Mouse (Mus musculus) kidney, postnatal 4 days (tissue): ENCODE measurements around the gene Tnnc1.

ENCODE experiments used
- DNase-seq, 2 experiments: peaks; one replicate each; pipeline ENCODE4 v3.0.0; 2021; ENCODE audit warnings: mixed read lengths in 2 of 2

Gene Tnnc1

GRCm38 (mm10) chr14:31208084-31208483, at the start of gene Tnnc1:
TSS of gene Tnnc1 (plus strand) at chr14:31208312.
- DNase-seq, result no peak

DNA sequence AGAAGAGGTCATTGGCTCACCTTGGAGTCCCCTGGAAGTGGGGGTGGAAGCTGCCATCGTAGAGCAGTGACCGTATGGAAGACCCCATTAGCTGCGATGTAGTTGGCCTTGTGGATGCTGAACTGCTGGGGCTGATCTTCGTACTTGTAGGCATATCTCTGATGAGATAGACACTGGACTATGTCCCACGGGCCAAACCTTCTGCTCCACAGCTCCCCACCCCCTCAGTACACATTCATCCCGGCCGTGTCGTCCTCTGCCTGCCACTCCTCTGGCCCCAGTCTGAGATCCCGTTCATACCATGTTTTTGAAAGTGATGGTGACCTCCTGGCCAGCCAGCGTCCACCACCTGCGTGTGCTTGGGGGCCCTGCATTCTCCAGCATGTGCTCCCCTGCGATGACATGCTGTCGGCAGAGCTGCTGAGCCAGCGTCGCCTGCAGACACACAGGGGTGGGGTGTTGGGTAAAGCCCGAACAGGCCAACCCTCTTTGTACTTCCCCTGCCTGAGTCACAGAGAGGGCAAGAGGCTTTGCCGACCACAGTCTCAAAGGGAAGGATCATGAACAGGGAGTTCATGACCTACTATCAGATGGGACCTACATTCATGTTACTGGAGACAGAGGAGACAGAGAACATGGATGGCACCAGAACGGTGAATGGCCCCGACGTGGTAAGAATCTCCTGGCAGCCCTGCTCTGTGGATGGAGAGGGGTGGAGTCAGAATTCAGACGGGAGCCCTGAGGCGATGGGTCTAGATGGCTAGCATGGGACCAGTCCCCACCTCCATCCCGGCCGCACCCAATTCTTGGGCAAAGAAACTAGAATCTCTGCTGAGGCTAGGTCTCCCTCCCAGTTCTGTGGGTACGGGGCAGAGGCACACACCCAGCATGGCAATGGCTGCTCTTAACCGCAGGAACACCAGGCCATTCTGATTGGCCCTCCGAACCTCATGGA, 47.6 kb upstream of the Tnnc1 start:
- no peak for DNase-seq

DNA sequence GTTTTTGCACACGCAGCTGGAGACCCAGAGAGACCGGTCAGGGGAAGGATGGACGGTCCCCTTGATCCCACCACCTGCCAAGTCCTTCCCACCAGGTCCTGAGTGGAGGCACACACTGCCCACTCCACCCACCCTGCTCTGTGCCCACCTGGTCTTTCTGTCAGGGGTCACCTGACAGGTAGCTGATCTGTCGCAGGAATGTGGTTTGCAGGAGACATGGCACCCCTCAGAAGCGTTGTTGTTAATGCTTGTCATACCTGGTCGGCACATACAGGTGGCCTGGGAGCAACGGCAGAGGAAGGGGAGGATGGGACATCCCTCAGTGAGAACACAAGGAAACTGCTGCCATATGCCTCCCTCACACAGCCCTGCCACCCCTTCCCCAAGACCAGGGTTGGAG, 46.9 kb upstream of the Tnnc1 start:
- DNase-seq, result no peak

DNA sequence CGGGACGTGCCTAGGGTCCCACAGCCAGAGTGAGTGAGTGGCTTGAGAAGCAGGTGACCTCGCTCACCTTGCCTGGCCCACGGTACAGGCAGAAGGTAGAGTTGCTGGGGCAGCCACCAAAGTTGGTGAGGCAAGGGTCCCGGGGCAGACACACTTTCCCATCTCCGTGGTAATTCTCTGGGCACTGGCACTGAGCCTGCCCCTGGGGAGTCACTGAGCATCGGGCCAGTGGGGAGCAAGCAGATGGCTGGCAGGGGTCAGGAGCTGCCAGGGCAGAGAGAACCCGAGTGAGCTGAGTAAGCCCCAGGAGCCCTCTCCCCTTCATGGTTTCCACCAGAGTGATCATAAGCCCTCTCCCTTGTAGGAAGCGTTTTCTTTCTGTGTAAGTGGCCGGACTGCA, 46.5 kb upstream of the Tnnc1 start:
- DNase-seq, result no peak

DNA sequence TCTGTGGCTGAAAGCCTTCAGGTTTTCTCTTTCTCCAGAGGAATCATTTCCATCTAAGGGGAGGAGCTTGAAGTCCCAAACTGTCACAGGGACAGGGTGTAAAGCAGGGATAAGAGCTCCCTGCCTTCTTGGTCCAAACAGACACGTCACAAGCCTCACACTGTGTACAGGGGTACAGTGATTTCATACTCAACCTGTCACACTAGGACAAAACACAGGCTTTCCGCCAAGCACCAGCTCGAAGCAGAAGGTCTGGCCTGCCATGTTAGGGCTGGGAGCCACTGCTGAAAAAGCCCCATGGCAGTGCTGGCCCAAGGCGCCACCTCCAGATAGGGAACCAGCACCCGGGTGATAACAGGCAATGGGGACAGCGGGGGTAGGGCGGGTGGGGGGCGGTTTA, 44.0 kb upstream of the Tnnc1 start:
- no peak for DNase-seq

- no peak for DNase-seq
Measured at GRCm38 (mm10) chr14:31165010-31165409, 43.1 kb upstream of the Tnnc1 start.

GRCm38 (mm10) chr14:31165458-31165857, 42.7 kb upstream of the Tnnc1 start:
- peak; percentile 34 to 60 for DNase-seq

DNA sequence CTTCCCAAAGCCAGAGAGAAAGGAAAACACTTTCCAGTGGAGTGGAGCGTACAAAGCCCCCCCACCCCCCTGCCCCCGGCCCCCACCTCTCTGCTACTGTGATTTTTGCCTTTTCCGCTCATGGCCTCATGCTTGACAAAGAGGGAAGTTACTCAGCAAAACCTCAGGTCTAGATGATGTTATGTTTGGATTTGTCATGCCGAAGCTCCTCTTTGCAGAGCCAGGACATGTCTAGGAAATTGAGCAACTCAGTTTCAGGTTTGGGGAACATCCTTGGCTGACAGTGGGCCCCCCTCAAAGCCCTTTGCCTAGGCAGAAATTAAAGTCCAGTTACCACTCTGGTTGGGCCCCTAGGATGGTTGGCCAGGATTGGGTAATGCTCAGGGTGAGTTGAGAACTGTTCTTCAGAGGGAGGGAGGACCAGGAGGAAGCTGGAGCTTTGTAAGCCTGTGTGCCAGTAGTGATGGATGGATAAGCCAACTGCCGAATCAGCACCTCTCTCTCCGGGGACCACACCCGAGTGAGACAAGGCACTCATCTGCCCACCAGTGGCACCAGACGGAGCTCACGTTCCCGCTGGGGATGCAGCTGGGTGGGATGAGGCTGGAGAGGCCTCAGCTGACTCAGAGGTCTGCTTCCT, 42.0 kb upstream of the Tnnc1 start:
- peak; percentile 40 to 50 for DNase-seq

- no peak for DNase-seq
Measured at GRCm38 (mm10) chr14:31166827-31167226, 41.3 kb upstream of the Tnnc1 start.

- DNase-seq, result peak; percentile 57 to 67
Measured at GRCm38 (mm10) chr14:31168425-31168824, 39.7 kb upstream of the Tnnc1 start, which contains the start of gene Stab1. TSS of gene Stab1 (minus strand) at chr14:31168641.

DNA sequence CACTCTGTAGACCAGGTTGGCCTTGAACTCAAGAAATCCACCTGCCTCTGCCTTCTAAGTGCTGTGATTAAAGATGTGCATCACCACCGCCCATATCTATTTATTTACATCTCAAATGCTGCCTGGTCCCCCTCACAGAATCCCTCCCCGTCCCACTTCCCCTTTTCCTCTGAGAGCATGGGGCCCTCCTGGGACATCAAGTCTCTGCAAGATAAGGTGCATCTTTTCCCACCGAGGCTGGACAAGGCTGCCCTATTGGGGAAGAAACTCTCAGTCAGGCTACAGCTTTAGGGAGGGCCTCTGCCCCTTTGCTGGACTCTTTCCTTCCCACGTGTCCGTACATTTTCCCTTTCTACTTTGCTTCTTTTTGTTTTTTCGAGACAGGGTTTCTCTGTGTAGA, 38.6 kb upstream of the Tnnc1 start:
- no peak for DNase-seq

GRCm38 (mm10) chr14:31170963-31171362, 37.1 kb upstream of the Tnnc1 start:
- DNase-seq, result no peak

DNA sequence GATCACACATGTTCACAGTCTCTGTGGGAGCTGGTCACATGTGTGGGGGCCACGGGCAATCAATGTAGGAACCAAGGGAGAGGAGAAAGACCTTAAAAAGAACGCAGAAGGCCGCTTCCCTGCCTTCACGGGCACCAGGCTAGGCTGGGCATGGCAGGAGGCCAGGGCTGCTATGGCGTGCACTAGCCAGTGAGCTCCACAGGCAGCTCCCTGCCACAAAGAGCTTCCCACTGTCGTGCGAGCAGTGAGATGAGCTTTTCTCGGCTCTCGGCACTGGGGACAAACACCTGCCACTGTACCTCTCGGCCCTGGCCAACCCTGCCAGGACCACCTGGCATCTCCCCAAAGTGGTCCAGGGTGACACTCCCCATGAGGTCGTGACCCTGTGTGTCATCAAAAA, 36.7 kb upstream of the Tnnc1 start:
- no peak for DNase-seq

- no peak for DNase-seq
Measured at GRCm38 (mm10) chr14:31171821-31172220, 36.3 kb upstream of the Tnnc1 start.

- peak; percentile 46 to 64 for DNase-seq
Measured at GRCm38 (mm10) chr14:31172781-31173455, 35.2 kb upstream of the Tnnc1 start.

GRCm38 (mm10) chr14:31173537-31173936, 34.6 kb upstream of the Tnnc1 start:
- DNase-seq, result no peak

DNA sequence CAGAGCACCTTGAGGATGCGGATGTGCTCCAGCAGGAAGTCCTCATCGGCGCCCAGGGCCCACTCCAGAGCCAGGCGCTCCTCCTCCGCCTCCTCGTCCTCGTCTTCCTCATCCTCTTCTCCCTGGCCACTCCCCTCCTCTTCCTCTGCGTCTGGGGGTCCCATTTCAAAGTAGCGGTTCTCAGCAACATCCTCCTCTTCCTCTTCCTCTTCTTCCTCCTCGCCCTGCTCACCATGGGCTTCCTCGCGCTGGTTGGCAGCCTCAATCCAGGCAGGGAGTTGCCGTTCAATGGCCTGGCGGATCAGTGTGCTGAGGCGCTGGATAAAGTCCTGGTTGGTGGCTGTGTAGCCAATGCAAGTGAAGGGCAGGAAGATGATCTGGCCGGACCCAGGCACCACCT, 30.8 kb upstream of the Tnnc1 start:
- no peak for DNase-seq

GRCm38 (mm10) chr14:31177715-31178114, 30.4 kb upstream of the Tnnc1 start:
- DNase-seq, result no peak

DNA sequence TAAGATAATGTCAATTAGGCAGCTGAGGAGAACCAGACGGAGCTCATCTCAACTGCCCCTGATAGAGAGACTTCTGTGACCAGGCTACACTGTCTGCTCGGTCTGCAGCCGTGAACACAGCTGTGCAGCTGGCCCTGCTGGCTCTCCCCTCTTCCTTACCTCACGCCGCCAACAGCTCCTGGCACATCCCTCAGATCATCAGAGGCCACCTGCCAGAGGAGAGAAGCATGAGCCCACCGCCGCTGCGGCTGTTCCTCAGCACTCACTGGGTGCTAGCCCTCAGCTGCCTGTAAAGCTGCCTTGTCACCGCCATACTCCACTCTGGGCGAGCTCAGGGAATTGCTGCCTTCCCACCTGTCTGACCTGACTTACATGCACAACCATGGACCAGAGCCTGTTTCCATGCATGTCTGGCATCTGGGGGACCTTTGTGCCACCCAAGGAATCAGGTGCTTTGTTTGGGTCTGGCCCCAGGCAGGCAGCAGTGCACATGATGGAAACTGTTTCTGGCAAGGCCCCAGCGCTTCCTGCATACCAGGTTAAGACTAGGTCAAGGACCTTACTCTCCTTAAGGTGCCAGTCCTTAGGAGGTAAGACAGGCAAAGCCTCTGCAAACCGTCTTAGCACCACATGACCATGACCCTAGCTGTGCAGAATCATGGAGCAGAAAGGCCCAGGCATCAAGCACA, 28.3 kb upstream of the Tnnc1 start:
- DNase-seq, result no peak

DNA sequence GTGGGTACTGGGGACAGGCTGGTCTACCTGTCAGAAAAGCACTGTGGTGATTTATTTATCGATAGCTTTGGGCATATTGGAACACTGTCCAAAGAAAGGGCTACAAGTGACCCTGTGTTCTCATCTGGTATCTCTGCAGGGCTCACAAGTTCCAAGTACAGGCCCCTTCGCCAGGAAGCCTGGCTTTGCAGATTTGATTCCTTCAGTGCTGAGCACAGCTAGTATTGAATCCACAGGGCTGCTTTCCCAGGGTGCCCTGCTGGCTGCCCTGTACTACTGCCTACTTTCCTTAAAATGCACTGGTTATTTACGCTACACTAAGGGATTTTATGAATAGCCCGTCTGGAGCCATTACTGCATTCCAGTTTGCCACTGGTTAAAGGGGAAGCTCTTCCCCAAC, 26.6 kb upstream of the Tnnc1 start:
- DNase-seq, result no peak

DNA sequence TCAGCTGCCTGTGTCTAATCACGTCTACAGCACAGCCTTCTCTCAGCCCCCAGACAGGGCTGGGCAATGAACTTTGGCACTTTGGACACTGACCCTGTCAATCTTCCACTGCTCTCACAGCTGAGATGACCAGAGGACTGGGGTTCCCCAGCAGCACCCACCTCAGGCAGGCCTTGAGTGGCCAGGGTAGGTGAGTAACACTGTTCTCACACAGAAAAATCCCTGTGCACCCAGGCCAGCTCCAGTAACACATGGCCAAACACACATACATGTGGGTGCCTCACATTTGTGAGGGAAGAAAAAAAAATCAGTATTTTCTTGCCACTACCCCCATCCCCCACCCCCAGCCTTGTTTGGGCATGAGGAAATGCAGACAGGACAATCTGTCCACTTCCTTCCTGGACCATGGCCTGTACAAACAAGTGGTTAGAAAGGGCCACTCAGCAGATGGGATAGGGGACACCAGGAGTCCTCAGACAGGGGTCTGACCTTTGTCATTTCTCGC, 25.3 kb upstream of the Tnnc1 start:
- peak; percentile 35 to 59 for DNase-seq

GRCm38 (mm10) chr14:31183541-31183940, 24.6 kb upstream of the Tnnc1 start:
- no peak for DNase-seq

DNA sequence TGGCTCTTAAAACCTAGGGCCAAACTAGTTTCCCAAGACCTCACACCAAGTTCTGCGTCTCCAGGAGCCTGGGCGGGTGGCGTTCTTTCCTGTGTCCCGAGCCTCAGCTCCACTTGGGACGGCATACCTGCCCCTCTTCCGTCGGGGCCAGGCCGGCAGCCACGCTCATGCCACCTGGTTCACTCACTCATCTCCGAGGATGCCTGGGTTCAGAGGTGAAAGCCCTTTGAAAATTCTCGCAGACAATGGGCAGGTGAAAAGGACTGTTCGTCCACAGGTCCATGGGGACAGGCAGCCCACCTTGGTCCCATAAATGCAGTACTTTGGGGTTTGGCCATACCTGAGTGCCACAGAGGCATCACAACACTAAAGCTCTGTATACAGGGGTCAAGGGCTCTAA, 23.9 kb upstream of the Tnnc1 start:
- no peak for DNase-seq
